Mouse (Mus musculus): Measurements from ENCODE around the gene Bahd1.

The Bahd1 gene

DNA sequence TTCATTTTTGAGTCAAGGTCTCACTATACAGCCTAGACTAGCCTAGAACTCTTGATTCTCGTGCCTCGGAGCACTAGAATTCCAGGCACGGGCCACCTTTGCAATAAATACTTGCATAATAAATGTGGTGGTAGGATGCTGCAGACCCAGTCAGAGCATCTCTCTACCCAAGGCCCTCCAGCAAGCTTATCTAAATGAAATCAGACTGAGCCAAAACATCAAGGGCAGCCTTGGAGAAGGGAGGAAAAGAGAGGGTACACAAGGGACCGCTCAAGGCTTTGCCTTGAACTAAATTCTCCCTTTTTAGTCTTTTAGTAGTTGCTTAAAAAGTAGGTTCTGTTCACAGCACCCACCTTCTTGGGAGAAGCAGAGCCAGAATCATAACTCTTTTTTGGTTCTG is 9.0 kb upstream of the Bahd1 start:
- ChIA-PET POLR2A (interaction anchor here in 2 of 4 experiments (0.6 kb wide), 2 partner anchors 76 to 266 kb away, joined by 3 to 4 read pairs; no protein-coding TSS in a partner anchor), CTCF (no interaction called here)

GRCm38 (mm10) chr2:118895990-118896913 is 3.9 kb upstream of the Bahd1 start:
- POLR2A ChIA-PET: interaction anchor here (0.6 to 1.6 kb wide), 12 partner anchors 19 to 457 kb away, joined by 3 to 5 read pairs (median 3); partner anchors contain the start of genes Ccdc9b (in 1 of the 4), Chst14 (in 1 of the 4), Inafm2 (in 1 of the 4) and Ivd (in 1 of the 4)
- CTCF ChIA-PET: interaction anchor here (0.6 to 1.7 kb wide), 8 partner anchors 13 to 190 kb away, joined by 3 to 7 read pairs (median 5); no protein-coding TSS in a partner anchor

- ChIA-PET CTCF (interaction anchor here in 2 of 4 experiments (1.0 to 1.7 kb wide), 2 partner anchors 13 to 79 kb away, joined by 4 to 6 read pairs; no protein-coding TSS in a partner anchor), POLR2A (interaction anchor here in 2 of 4 experiments (0.9 to 1.3 kb wide), 3 partner anchors 19 to 197 kb away, joined by 3 to 4 read pairs (median 3); partner anchors contain the start of gene Ivd (in 1 of the 2))
These were observed 3.3 kb upstream of the Bahd1 start for GRCm38 (mm10) chr2:118896914-118897291.

GRCm38 (mm10) chr2:118897392-118897791 is 2.8 kb upstream of the Bahd1 start:
- POLR2A ChIA-PET: interaction anchor here in 1 of 4 experiments (0.9 kb wide), 1 partner anchor 35 kb away, joined by 3 read pairs; the partner anchor contains the start of gene Ivd
- CTCF ChIA-PET: interaction anchor here in 1 of 4 experiments (1.7 kb wide), 1 partner anchor 14 kb away, joined by 4 read pairs; no protein-coding TSS in a partner anchor

- ChIA-PET CTCF (no interaction called here), POLR2A (interaction anchor here (0.6 to 0.9 kb wide), 5 partner anchors 15 to 145 kb away, joined by 3 to 5 read pairs (median 4); partner anchors contain the start of gene Ivd (in 1 of the 4))
These were observed 2.4 kb upstream of the Bahd1 start for GRCm38 (mm10) chr2:118897808-118898207.

GRCm38 (mm10) chr2:118898771-118899170 is 1.4 kb upstream of the Bahd1 start:
- CTCF ChIA-PET: no interaction called here
- POLR2A ChIA-PET: interaction anchor here in 2 of 4 experiments (0.6 to 1.7 kb wide), 3 partner anchors 17 to 85 kb away, joined by 3 to 4 read pairs (median 3); no protein-coding TSS in a partner anchor

GRCm38 (mm10) chr2:118899306-118899705 is 871 bp upstream of the Bahd1 start:
- CTCF ChIA-PET: no interaction called here

GRCm38 (mm10) chr2:118900826-118901140 is 606 bp downstream of the Bahd1 start:
- ChIA-PET CTCF (interaction anchor here in 3 of 4 experiments (0.6 to 1.4 kb wide), 4 partner anchors 8 to 373 kb away, joined by 3 read pairs; no protein-coding TSS in a partner anchor), POLR2A (interaction anchor here (0.6 to 3.8 kb wide), 20 partner anchors 8 to 928 kb away, joined by 3 to 12 read pairs (median 4); partner anchors contain the start of genes Chst14 (in 2 of the 4), Ivd (in 1 of the 4) and Knstrn (in 1 of the 4))

More at GRCm38 (mm10) chr2:118899306-118899705, 871 bp upstream of the Bahd1 start:
- POLR2A ChIA-PET: interaction anchor here in 1 of 4 experiments (0.9 to 1.7 kb wide), 2 partner anchors 18 to 84 kb away, joined by 3 to 4 read pairs; no protein-coding TSS in a partner anchor

GRCm38 (mm10) chr2:118901175-118902031 is 1.2 kb downstream of the Bahd1 start:
- POLR2A ChIA-PET: interaction anchor here in 3 of 4 experiments (0.6 to 3.8 kb wide), 16 partner anchors 8 to 927 kb away, joined by 3 to 12 read pairs (median 4); partner anchors contain the start of genes Chst14 (in 2 of the 3), Ivd (in 1 of the 3), Knstrn (in 1 of the 3) and Vps18 (in 1 of the 3)
- CTCF ChIA-PET: interaction anchor here in 3 of 4 experiments (0.6 to 1.5 kb wide), 4 partner anchors 8 to 1258 kb away, joined by 3 read pairs; no protein-coding TSS in a partner anchor

DNA sequence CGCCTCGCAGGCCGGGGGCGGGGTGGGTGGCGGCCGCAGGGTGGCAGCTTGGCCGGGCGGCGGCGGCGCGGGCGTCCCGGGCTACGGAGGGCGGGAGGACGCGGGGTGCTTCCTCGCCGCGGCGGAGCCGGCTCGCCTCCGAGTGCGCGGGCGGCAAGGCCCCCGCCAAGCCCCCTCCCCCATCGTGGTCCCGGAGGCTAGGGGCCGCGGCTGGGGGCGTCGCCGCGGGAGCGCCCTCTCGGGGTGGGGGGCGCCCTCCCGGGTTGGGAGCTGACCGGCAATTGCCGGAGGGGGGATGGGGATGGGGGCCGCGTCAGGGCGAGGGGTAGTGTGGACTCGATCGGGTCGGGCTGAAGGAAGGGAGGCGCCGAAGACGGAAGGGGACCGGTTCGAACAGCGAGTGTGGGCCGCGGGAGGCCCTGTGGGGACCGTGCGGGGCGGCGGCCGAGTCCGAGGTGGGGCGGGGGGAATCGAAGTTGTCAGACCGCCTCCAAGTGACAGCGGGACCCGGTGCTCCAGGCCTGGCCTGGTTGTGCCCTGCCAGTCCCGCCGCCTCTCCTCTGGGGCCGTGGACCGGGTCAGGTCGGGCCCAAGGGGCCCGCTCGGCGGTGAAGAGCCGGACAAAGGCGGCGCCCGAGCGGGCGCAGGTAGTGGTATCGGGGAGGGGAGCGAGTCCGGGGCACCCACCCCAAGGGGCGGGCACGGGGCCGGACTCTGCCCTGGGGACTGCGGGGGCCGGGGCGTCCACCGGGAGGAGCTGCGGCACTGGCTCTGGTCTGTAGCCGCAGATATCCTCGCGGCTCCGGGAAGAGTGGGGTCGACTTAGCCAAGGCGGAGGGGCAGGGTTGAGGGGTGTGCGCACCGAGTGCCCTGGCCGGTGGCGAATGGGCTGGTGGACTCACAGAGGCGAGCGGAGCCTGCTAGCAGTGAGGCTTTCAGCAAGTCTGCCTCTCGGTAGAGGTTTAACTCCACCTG is 2.2 kb downstream of the Bahd1 start:
- ChIA-PET POLR2A (interaction anchor here (0.6 to 3.8 kb wide), 11 partner anchors 8 to 386 kb away, joined by 3 to 12 read pairs (median 3); partner anchors contain the start of genes Chst14 (in 3 of the 4), Ivd (in 1 of the 4) and Vps18 (in 1 of the 4)), CTCF (interaction anchor here (0.6 to 1.5 kb wide), 4 partner anchors 9 to 417 kb away, joined by 3 to 4 read pairs (median 3); partner anchors contain the start of gene Chst14 (in 1 of the 4))

DNA sequence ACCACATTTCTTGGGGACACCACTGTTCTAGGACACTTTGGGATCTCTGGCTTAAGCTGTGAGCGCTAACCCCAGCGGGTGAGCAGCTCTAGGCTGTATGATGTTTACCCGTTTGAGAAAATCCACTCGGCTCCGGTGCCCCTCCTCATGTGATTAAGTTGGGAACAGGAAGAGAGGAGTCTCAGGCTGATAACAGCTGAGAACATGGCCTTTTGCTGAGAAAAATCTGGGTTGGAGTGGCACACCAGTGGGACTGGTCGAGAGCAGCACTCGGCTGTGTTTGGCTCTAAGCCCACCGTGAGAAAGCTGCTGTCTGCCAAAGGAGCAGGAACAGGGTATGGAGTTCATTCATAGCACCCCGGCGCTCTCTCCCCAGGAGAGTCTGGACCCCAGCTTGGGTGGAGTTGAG is 3.2 kb downstream of the Bahd1 start:
- ChIA-PET CTCF (interaction anchor here in 2 of 4 experiments (0.7 to 0.8 kb wide), 2 partner anchors 23 to 75 kb away, joined by 3 read pairs; partner anchors contain the start of gene Chst14 (in 1 of the 2)), POLR2A (interaction anchor here in 2 of 4 experiments (0.5 to 3.8 kb wide), 5 partner anchors 8 to 265 kb away, joined by 3 to 12 read pairs (median 4); partner anchors contain the start of gene Chst14 (in 1 of the 2))

DNA sequence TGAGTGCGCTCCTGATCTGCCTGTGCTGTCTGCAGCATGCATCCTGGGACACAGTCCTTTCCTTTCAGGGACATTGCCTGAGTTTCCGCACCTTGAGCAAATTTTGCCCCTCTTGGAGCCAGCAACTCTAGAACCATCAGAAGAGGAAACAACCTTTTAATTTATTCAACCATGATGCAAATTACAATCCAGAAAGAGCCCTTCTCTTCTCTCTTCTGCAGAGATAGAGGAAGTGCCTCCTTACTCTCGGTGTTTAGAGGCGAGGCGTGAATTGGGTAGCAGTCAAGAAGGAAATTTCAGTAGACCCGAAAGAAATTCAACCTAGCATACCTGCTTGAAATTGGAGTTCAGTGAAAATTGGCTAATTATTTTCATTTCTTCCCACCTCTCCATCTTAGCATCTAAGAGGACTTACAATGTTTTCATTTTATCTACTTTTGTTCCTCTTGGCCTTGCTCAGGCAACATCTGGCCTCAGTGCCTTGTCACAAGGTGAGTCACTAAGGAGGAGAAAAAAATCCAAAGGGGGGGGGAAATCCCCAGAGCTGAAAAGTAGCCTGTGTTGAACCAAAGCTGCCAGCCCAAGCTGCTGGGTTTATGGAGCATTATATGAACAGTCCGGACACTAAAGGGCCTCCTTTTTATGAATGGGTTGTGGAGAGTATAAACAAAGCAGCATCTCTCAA is 5.4 kb downstream of the Bahd1 start:
- ChIA-PET CTCF (no interaction called here), POLR2A (interaction anchor here in 1 of 4 experiments (0.7 to 1.4 kb wide), 2 partner anchors 9 to 383 kb away, joined by 3 to 6 read pairs; partner anchors contain the start of gene Vps18)

DNA sequence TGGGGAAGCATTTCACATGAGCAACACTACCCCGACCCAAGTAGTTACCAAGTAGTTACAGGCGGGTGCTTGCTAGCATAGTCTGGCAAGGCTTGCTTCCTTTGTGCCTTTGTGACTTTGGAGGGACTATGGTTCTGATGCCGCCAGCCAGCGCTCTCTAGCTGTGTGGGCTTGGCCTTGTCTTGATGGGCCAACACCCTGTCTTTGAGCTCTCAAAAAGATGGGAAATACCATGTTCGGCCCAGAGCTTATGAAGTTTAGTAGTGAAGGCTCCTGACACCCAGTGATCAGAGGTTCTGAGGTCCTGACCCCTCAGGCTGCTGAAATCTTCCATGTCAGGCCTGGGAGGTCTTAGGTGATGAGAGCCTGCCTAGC is 5.9 kb downstream of the Bahd1 start:
- CTCF ChIA-PET: no interaction called here

DNA sequence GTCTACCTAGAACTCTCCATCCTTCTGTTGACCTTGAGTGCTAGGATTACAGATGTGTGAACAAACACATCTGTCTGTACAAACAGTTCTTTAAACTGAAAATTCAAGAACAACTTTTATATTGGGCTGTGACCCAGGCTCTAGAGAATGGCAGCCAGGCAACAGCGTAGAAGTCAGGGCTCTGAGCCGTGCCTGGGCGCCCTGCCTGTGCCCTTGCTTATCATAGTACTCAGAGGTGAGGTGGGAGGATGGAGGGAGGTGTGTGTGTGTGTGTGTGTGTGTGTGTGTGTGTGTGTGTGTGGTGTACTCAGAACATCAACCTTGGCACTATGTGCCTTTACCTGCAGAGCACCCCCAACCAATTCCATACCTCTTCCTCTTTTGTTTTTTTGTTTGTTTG is 7.6 kb downstream of the Bahd1 start:
- ChIA-PET CTCF (no interaction called here), POLR2A (interaction anchor here in 1 of 4 experiments (0.7 kb wide), 1 partner anchor 623 kb away, joined by 4 read pairs; no protein-coding TSS in a partner anchor)

More for the DNA sequence above, 5.9 kb downstream of the Bahd1 start:
- POLR2A ChIA-PET: interaction anchor here in 2 of 4 experiments (0.7 to 1.4 kb wide), 3 partner anchors 9 to 382 kb away, joined by 3 to 6 read pairs (median 3); partner anchors contain the start of gene Vps18 (in 1 of the 2)

DNA sequence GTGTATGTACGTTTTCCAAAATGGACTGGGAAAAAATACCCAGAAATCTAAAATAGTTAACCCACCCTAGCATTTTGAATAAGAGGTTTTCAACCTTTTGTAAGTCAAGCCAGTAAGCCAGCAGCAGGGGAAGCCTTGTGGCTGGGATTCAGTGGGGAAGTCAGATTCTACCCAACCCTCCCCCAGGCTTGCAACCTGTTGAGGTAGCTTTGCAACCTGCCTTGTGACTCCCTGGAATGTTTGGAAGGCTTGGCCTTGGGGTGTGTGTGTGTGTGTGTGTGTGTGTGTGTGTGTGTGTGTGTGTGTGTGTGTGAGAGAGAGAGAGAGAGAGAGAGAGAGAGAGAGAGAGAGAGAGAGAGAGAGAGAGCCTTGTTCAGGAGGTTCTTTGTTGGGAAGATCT is 9.0 kb downstream of the Bahd1 start:
- POLR2A ChIA-PET: interaction anchor here in 1 of 4 experiments (0.5 to 1.1 kb wide), 6 partner anchors 13 to 156 kb away, joined by 3 to 4 read pairs (median 3); no protein-coding TSS in a partner anchor

More for the DNA sequence above, 9.0 kb downstream of the Bahd1 start:
- CTCF ChIA-PET: interaction anchor here in 1 of 4 experiments (0.7 kb wide), 1 partner anchor 255 kb away, joined by 3 read pairs; no protein-coding TSS in a partner anchor

All from embryonic stem cell, embryonic (primary cell).